Mouse (Mus musculus) neural tube, embryonic 11.5 days (tissue): ENCODE measurements around the gene Rph3a. TPM values are rescaled to one million over a fixed set of nuclear protein-coding genes. Genes with fewer than 3 reads are reported as not detected.

Experiments
- ATAC-seq: fragments of 200-750 bp; cut with Nextera tagmentation; 2 replicates; pipeline ENCODE4 v1.8.0; 2017; ENCODE audit warnings: moderate number of reproducible peaks, mild to moderate bottlenecking, moderate TSS enrichment, moderate library complexity; ENCODE audit not compliant: insufficient read depth, low FRiP score, low TSS enrichment
- DNase-seq: peaks from one replicate; pipeline ENCODE4 v3.0.0-alpha.2; 2015; ENCODE audit warnings: low spot score
- H3K27ac ChIP-seq: fragments of 300-500 bp; sonication (generic); 2 replicates; pipeline ENCODE4 v1.5.1; 2014; ENCODE audit warnings: low read depth, mild to moderate bottlenecking, low read length
- H3K27me3 ChIP-seq: fragments of 300-500 bp; sonication (generic); 2 replicates; pipeline ENCODE4 v1.6.1; 2014; ENCODE audit warnings: mild to moderate bottlenecking, low read length, mixed read lengths; ENCODE audit not compliant: control insufficient read depth, insufficient read depth
- H3K36me3 ChIP-seq: fragments of 300-500 bp; sonication (generic); 2 replicates; pipeline ENCODE4 v1.6.1; 2014; ENCODE audit warnings: mild to moderate bottlenecking, low read length, moderate library complexity, mixed read lengths; ENCODE audit not compliant: control insufficient read depth, insufficient read depth
- H3K4me1 ChIP-seq: fragments of 300-500 bp; sonication (generic); 2 replicates; pipeline ENCODE4 v1.6.1; 2014; ENCODE audit warnings: low read length, mixed read lengths; ENCODE audit not compliant: control insufficient read depth, insufficient read depth
- H3K4me2 ChIP-seq: fragments of 300-500 bp; sonication (generic); 2 replicates; pipeline ENCODE4 v1.6.1; 2014; ENCODE audit warnings: low read depth, mild to moderate bottlenecking, moderate library complexity
- H3K4me3 ChIP-seq: fragments of 300-500 bp; sonication (generic); 2 replicates; pipeline ENCODE4 v1.5.1; 2014; ENCODE audit warnings: low read depth, low read length
- H3K9ac ChIP-seq: fragments of 300-500 bp; sonication (generic); 2 replicates; pipeline ENCODE4 v1.6.1; 2014; ENCODE audit warnings: mild to moderate bottlenecking, low read length
- H3K9me3 ChIP-seq: fragments of 300-500 bp; sonication (generic); 2 replicates; pipeline ENCODE4 v1.6.1; 2016; ENCODE audit warnings: low read length; ENCODE audit not compliant: control insufficient read depth
- WGBS: fragments of 180-500 bp; shearing (Covaris S2); extraction: QIAGEN DNeasy Blood & Tissue Kit; methylation state at CpG from one replicate; pipeline ENCODE4 v1.1.7; 2014; 5-methylcytosine and 5-hydroxymethylcytosine counted together
- polyA plus RNA-seq: library from polyadenylated mRNA; unstranded; fragments of >200 nt; fragmentation: Nextera tagmentation; extraction: Ambion mirVana; gene quantifications from 2 replicates; pipeline ENCODE4 v1.2.1, GENCODE M21; 2014

Gene Rph3a
- polyA plus RNA-seq, result 0.99 and 1.5 TPM in 2 replicates

DNA sequence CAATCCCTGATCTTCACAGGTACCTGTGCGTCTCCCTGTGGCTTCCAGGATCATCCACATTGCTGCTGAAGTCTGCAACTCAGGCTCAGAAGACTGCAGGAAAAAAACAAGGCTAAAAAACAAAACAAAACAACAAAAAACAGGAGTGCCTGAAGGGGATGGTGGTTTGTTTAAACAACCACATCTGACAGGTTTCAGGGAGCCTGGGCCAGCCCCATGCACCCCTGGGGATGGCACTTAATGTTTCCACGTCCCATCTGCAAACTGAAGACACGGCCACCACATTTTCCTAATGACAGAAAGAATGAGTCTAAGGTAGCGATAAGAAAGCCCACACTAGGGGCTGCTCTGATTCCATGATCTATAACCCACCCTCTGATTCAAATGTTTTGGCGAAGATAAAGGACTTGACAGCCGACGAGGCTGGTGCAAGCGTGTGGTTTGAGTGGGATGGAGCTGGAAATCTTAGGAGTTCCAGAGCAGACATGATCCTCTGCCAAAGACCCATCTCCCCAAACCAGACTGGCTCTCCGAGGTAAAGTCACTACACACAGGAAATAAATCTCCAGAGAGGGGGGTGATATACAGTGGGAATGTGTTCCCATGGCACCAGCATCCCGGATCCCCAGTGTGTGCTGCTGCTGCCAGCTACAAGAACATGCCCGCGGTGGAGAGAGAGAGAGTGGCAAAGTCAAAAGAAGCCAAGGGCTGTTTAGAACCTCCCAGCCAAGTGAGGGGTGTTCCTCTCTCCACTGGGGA, at the start of gene Rph3a:
Gene Rph3a, minus strand, starts transcription at position 282 of the 759 bp plus-strand sequence.
- Histone ChIP-seq H3K36me3 (no peaks in the 10 kb centered on the region), H3K4me1 (no peaks in the 10 kb centered on the region), H3K9ac (peak within 1 kb of the TSS; percentile 7), H3K4me3 (peak within 1 kb of the TSS; percentile 23; the same call in 1 of the 2 replicates), H3K9me3 (no peaks in the 10 kb centered on the region), H3K27ac (no peak within 1 kb of the TSS), H3K27me3 (0 out of 2 replicates have a peak, but pooled peaks cover 2% of the 10 kb centered on the region), H3K4me2 (peak within 1 kb of the TSS; percentile 38)
- no peak for ATAC-seq
- DNase-seq, result no peak
- WGBS, result 72% methylated on average over 12 of the region's 12 CpGs

- no peaks in the 10 kb centered on the region for H3K9me3 ChIP-seq
- 92% methylated on average over 11 of the region's 11 CpGs for WGBS
- H3K9ac ChIP-seq, result no peak overlapping the region
These were observed 48.4 kb upstream of the Rph3a start for GRCm38 (mm10) chr5:121058261-121058660.

GRCm38 (mm10) chr5:121053886-121054285, 44.0 kb upstream of the Rph3a start:
- Histone ChIP-seq H3K9ac (no peak overlapping the region), H3K4me2 (no peak overlapping the region), H3K27ac (no peak overlapping the region), H3K4me1 (no peaks in the 10 kb centered on the region), H3K36me3 (no peaks in the 10 kb centered on the region), H3K9me3 (no peaks in the 10 kb centered on the region), H3K27me3 (no peaks in the 10 kb centered on the region), H3K4me3 (no peak overlapping the region)
- 87% methylated on average over 9 of the region's 9 CpGs for WGBS
- no peak for ATAC-seq
- no peak for DNase-seq

More at GRCm38 (mm10) chr5:121058261-121058660, 48.4 kb upstream of the Rph3a start:
- ATAC-seq (no peak), DNase-seq (no peak)
- Histone ChIP-seq H3K36me3 (no peaks in the 10 kb centered on the region), H3K4me2 (no peak overlapping the region), H3K27ac (no peak overlapping the region), H3K27me3 (no peaks in the 10 kb centered on the region), H3K4me1 (no peaks in the 10 kb centered on the region), H3K4me3 (no peak overlapping the region)

DNA sequence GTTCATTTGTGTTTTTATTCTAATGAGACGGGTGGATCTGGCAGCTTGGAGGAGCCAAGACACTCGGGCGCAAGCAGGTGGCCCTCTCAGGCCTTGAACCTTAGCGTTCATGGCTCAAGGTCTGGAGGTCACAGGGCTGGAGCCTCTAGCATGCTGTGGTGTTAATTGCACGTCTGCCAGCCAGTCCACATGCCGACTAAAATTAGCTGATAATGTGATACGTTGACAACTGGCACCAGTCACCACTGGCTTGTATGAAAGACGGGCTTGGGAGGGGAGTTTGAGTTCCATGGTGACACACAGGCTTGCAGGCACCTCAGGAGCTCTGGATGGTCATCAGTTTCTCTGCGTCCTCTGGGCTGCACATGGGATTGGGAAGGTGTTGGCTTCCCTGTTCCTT, 31.9 kb upstream of the Rph3a start:
- Histone ChIP-seq H3K36me3 (no peaks in the 10 kb centered on the region), H3K27ac (no peak overlapping the region), H3K4me3 (no peak overlapping the region), H3K9me3 (no peaks in the 10 kb centered on the region), H3K9ac (no peak overlapping the region), H3K4me2 (no peak overlapping the region), H3K4me1 (no peaks in the 10 kb centered on the region), H3K27me3 (no peaks in the 10 kb centered on the region)
- WGBS, result 81% methylated on average over 9 of the region's 9 CpGs
- ATAC-seq (no peak), DNase-seq (no peak)

DNA sequence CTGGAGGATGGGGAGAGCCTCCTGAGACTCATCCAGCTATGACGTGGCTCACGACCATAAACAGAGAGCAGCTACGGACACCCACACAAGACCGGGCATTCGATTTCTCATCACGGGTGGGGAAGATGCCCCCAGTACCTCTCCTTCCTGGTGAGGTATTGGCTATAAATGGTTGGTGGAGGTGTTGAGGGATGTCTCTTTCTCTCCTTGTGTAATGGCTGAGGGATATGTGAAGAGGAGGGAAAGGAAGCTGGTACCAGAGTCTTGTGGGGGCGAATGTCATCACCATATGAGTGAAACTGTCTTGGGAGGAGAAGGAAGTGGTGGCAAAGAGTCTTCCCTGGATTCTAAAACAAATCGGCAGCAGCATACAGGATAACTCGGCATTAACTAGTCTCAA, 29.6 kb upstream of the Rph3a start:
- ATAC-seq (no peak), DNase-seq (no peak)
- no peak overlapping the region for H3K27ac ChIP-seq
- H3K4me1 ChIP-seq, result no peaks in the 10 kb centered on the region
- H3K9me3 ChIP-seq, result no peaks in the 10 kb centered on the region
- no peaks in the 10 kb centered on the region for H3K27me3 ChIP-seq
- H3K4me2 ChIP-seq, result no peak overlapping the region
- 79% methylated on average over 9 of the region's 9 CpGs for WGBS
- H3K9ac ChIP-seq, result no peak overlapping the region
- no peak overlapping the region for H3K4me3 ChIP-seq
- no peaks in the 10 kb centered on the region for H3K36me3 ChIP-seq

GRCm38 (mm10) chr5:121030161-121030560, 20.3 kb upstream of the Rph3a start:
- H3K9ac ChIP-seq, result no peak overlapping the region
- WGBS, result 86% methylated on average over 9 of the region's 9 CpGs
- H3K4me2 ChIP-seq, result no peak overlapping the region
- H3K9me3 ChIP-seq, result no peaks in the 10 kb centered on the region
- no peak for ATAC-seq
- no peaks in the 10 kb centered on the region for H3K27me3 ChIP-seq
- H3K4me1 ChIP-seq, result no peaks in the 10 kb centered on the region
- no peak for DNase-seq
- H3K36me3 ChIP-seq, result no peaks in the 10 kb centered on the region
- H3K27ac ChIP-seq, result no peak overlapping the region
- H3K4me3 ChIP-seq, result no peak overlapping the region

- Histone ChIP-seq H3K4me3 (no peak overlapping the region), H3K9me3 (no peaks in the 10 kb centered on the region), H3K4me2 (no peak overlapping the region), H3K36me3 (no peaks in the 10 kb centered on the region), H3K9ac (no peak overlapping the region), H3K27ac (no peak overlapping the region), H3K27me3 (no peaks in the 10 kb centered on the region), H3K4me1 (no peaks in the 10 kb centered on the region)
- ATAC-seq (no peak), DNase-seq (no peak)
- 79% methylated on average over 9 of the region's 9 CpGs for WGBS
These were observed 9.6 kb upstream of the Rph3a start for GRCm38 (mm10) chr5:121019505-121019904.

DNA sequence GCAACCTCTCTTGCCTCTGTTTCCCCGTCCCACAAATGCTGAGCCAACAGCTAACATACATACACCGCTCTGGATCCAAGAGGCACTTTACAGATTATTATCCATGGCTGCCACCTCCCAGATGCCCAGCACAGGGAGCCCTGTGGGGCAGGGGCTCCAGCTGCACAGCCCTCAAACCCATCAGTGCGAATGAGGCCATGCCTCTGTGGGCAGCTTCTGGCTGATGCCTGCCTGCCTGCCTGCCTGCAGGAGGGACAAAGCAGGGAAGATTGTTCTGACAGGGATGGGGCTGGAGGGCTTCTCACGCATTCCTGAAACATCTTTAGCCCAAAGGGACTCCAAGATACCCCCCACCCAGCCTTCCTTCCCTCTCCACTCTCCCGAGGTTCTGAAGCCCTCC, 7.8 kb upstream of the Rph3a start:
- no peak for ATAC-seq
- Histone ChIP-seq H3K9ac (no peak overlapping the region), H3K9me3 (no peaks in the 10 kb centered on the region), H3K4me2 (no peak overlapping the region), H3K36me3 (no peaks in the 10 kb centered on the region), H3K4me1 (no peaks in the 10 kb centered on the region), H3K4me3 (no peak overlapping the region), H3K27me3 (no peaks in the 10 kb centered on the region), H3K27ac (no peak overlapping the region)
- no peak for DNase-seq
- 65% methylated on average over 5 of the region's 5 CpGs for WGBS

DNA sequence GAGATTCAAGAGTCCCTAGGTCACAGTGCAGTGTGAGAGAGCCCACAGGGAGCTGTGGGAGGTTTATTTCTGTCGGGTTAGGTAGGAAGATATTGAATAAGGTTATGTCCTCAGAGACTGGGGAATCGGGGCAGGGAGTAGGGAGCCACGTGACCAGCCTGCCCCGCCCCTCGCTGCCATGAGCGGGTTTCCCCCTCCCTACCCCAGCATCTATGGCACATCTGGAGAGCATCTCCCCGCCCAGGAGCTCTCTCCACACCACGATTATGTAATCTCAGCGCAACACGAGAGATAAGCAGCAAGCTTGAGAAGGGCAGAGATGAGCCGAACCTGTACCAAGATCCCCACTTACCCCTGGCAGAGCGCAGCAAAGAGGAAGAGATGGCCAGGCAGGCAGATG, 6.5 kb upstream of the Rph3a start:
- WGBS, result 42% methylated on average over 12 of the region's 12 CpGs
- Histone ChIP-seq H3K36me3 (no peaks in the 10 kb centered on the region), H3K9ac (no peak overlapping the region), H3K9me3 (no peaks in the 10 kb centered on the region), H3K4me1 (no peaks in the 10 kb centered on the region), H3K27me3 (no peaks in the 10 kb centered on the region), H3K4me2 (no peak overlapping the region), H3K27ac (no peak overlapping the region), H3K4me3 (no peak overlapping the region)
- ATAC-seq (no peak), DNase-seq (no peak)
